Mouse (Mus musculus) regulatory T cell (primary cell): ENCODE data around the gene Sfswap.

Experiments
- in situ Hi-C: fragments of 300-600 bp; cut with MboI, MseI; formaldehyde crosslinking; loops from one replicate; pipeline ENCODE4 v1.15.1; 2025; ENCODE audit warnings: high pct_unique_total_duplicates

Sfswap gene

GRCm38 (mm10) chr5:129584583-129585541, 83.8 kb downstream of the Sfswap start:
- in situ Hi-C loops = loop anchor here (5.0 kb wide), 2 partner anchors 83 to 408 kb away; partner anchors contain the start of gene Sfswap

- in situ Hi-C loops = loop anchor here (5.0 kb wide), 2 partner anchors 84 to 409 kb away; partner anchors contain the start of gene Sfswap
Measured at GRCm38 (mm10) chr5:129586016-129586415, 85.0 kb downstream of the Sfswap start.

DNA sequence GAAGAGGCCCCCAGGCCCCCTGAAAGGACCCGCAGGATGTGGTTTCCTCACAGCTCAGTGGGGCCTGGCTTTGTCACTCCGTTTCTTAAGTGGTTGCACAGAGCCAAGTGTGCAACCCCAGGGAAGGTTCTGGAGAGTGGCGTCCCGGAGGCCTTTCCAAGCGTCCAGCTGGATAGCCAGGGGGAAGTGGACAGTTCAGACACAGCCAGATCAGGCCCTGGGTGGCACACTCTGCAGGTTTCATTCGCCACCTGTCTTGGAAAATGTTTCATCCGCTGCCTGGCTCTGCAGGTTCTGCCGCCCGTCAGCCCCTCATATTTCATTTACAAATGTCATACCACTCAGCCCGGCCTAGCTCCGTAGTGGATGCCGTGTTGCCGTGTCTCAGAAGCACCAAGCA, 85.5 kb downstream of the Sfswap start:
- in situ Hi-C loops = loop anchor here (5.0 kb wide), 2 partner anchors 84 to 409 kb away; partner anchors contain the start of gene Sfswap

DNA sequence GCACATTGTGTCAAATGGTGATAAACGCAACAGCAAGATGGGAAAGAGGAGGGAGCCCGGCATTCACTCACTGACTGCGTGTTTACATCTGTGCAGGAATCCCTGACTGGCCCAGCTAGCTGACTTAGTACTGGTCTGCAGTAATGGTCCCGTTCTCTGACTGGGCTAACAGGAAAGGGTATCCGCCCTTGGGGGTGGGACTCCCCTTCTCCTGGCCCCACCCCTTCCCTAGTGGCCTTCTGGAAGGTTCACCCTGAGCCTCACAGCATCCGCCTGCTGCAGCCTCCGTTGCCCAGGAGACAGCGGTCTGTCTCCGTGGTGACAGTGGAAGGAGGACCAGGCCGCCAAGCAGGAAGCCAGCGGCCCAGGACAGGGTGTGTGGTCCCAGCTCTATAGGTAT, 89.9 kb downstream of the Sfswap start:
- in situ Hi-C loops = loop anchor here (10.0 kb wide), 1 partner anchor 526 kb away; no protein-coding TSS in a partner anchor

GRCm38 (mm10) chr5:129594116-129595114, 93.4 kb downstream of the Sfswap start:
- in situ Hi-C loops = loop anchor here (5.0 to 10.0 kb wide), 2 partner anchors 207 to 530 kb away; no protein-coding TSS in a partner anchor

DNA sequence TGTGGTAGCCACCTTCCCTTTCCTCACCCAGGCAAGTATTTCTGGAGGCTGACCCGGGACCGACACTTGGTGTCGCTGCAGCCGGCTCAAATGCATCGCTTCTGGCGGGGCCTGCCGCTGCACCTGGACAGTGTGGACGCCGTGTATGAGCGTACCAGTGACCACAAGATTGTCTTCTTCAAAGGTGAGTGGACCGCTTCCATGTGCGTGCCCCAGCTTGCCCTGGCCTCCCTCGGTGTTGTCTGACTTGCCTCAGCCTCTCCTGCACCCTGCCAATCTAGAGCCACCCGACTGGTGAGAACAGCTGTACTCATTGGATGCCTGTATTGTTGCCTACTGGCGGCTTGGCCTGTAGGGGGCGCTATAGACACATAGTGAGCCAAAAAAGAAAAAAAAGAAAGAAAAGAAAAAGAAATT, 101.1 kb downstream of the Sfswap start:
- in situ Hi-C loops = loop anchor here (10.0 to 25.0 kb wide), 2 partner anchors 260 to 837 kb away; no protein-coding TSS in a partner anchor

- in situ Hi-C loops = loop anchor here (10.0 to 25.0 kb wide), 2 partner anchors 255 to 843 kb away; no protein-coding TSS in a partner anchor
Measured at GRCm38 (mm10) chr5:129607476-129607875, 106.5 kb downstream of the Sfswap start.

GRCm38 (mm10) chr5:129611060-129611459, 110.0 kb downstream of the Sfswap start:
- in situ Hi-C loops = loop anchor here (25.0 kb wide), 1 partner anchor 251 kb away; no protein-coding TSS in a partner anchor

GRCm38 (mm10) chr5:129620600-129620999, 119.6 kb downstream of the Sfswap start:
- in situ Hi-C loops = loop anchor here (25.0 kb wide), 1 partner anchor 242 kb away; no protein-coding TSS in a partner anchor
